Mouse (Mus musculus) ZHBTc4 (cell line): Measurements from ENCODE around the gene Slc22a14.
"Not testable (repeated sequence)": the region's sequence is repeated elsewhere in the genome, so short reads cannot be mapped to it uniquely, and the experiment has no call there.

ENCODE experiments used
- DNase-seq: peaks from one replicate; pipeline ENCODE4 v3.0.0-alpha.2; 2011; ENCODE audit warnings: low read depth, low spot score

Gene Slc22a14

GRCm38 (mm10) chr9:119322289-119323259 is 42.8 kb downstream of the Slc22a14 start, which contains the start of gene Oxsr1:
TSS of gene Oxsr1 (minus strand) at chr9:119322427.
- DNase-seq = peak; percentile 100

GRCm38 (mm10) chr9:119321392-119322229 is 43.7 kb downstream of the Slc22a14 start:
- peak; percentile 61 for DNase-seq

GRCm38 (mm10) chr9:119320946-119321345 is 44.4 kb downstream of the Slc22a14 start:
- peak; percentile 76 for DNase-seq

GRCm38 (mm10) chr9:119320446-119320845 is 44.9 kb downstream of the Slc22a14 start:
- peak; percentile 62 for DNase-seq

- no peak for DNase-seq
Observed at GRCm38 (mm10) chr9:119318891-119319290, 46.5 kb downstream of the Slc22a14 start.

GRCm38 (mm10) chr9:119313096-119313495 is 52.3 kb downstream of the Slc22a14 start:
- no peak for DNase-seq

- no peak for DNase-seq
Observed at GRCm38 (mm10) chr9:119309067-119309466, 56.3 kb downstream of the Slc22a14 start.

- DNase-seq = no peak
Observed at GRCm38 (mm10) chr9:119305863-119306262, 59.5 kb downstream of the Slc22a14 start.

GRCm38 (mm10) chr9:119298563-119298962 is 66.8 kb downstream of the Slc22a14 start:
- no peak for DNase-seq

GRCm38 (mm10) chr9:119297696-119298095 is 67.7 kb downstream of the Slc22a14 start:
- no peak for DNase-seq

GRCm38 (mm10) chr9:119290791-119291190 is 74.6 kb downstream of the Slc22a14 start:
- no peak for DNase-seq

- DNase-seq = no peak
Observed at GRCm38 (mm10) chr9:119280894-119281682, 84.3 kb downstream of the Slc22a14 start.

- no peak for DNase-seq
Observed at GRCm38 (mm10) chr9:119278031-119278430, 87.3 kb downstream of the Slc22a14 start.

- DNase-seq = no peak
Observed at GRCm38 (mm10) chr9:119276321-119276720, 89.0 kb downstream of the Slc22a14 start.

GRCm38 (mm10) chr9:119274814-119275213 is 90.5 kb downstream of the Slc22a14 start:
- DNase-seq = not testable (repeated sequence)

- DNase-seq = peak; percentile 83
Observed at GRCm38 (mm10) chr9:119271496-119271895, 93.9 kb downstream of the Slc22a14 start.

- DNase-seq = no peak
Observed at GRCm38 (mm10) chr9:119268588-119269145, 96.7 kb downstream of the Slc22a14 start.

- DNase-seq = no peak
Observed at GRCm38 (mm10) chr9:119268120-119268519, 97.2 kb downstream of the Slc22a14 start.

- not testable (repeated sequence) for DNase-seq
Observed at GRCm38 (mm10) chr9:119266121-119266395, 99.3 kb downstream of the Slc22a14 start.

- DNase-seq = not testable (repeated sequence)
Observed at GRCm38 (mm10) chr9:119265373-119266120, 99.8 kb downstream of the Slc22a14 start.
